Mouse (Mus musculus) brain, adult 2 months (tissue): ENCODE measurements at regions not wholly inside any gene's neighbourhood (a gene's known extent, or its start where the extent isn't known, plus 50 kb on each side); places are given as distances from the start of the nearest gene placed in this dataset.
"Not testable (repeated sequence)": the region's sequence is repeated elsewhere in the genome, so short reads cannot be mapped to it uniquely, and the experiment has no call there.

Source experiments
- DNase-seq: peaks from one replicate; pipeline ENCODE4 v3.0.0; 2011; ENCODE audit warnings: low read depth, low spot score

GRCm38 (mm10) chr2:128265014-128265990 is 139.5 kb downstream of the Bcl2l11 start:
- peak; percentile 58 for DNase-seq

- no peak for DNase-seq
These were observed 144.7 kb downstream of the Bcl2l11 start for GRCm38 (mm10) chr2:128270377-128271129.

GRCm38 (mm10) chr2:128272789-128273188 is 147.0 kb downstream of the Bcl2l11 start:
- DNase-seq: no peak

GRCm38 (mm10) chr2:128273292-128273691 is 147.5 kb downstream of the Bcl2l11 start:
- DNase-seq: no peak

GRCm38 (mm10) chr2:128276337-128276736 is 150.5 kb downstream of the Bcl2l11 start:
- no peak for DNase-seq

- DNase-seq: no peak
These were observed 151.7 kb downstream of the Bcl2l11 start for GRCm38 (mm10) chr2:128277387-128278123.

- peak; percentile 84 for DNase-seq
These were observed 152.2 kb downstream of the Bcl2l11 start for GRCm38 (mm10) chr2:128278124-128278432.

GRCm38 (mm10) chr2:128278608-128279081 is 152.8 kb downstream of the Bcl2l11 start:
- DNase-seq: peak; percentile 69

- DNase-seq: no peak
These were observed 153.4 kb downstream of the Bcl2l11 start for GRCm38 (mm10) chr2:128279127-128279710.

- DNase-seq: no peak
These were observed 156.8 kb downstream of the Bcl2l11 start for GRCm38 (mm10) chr2:128282591-128282990.

GRCm38 (mm10) chr2:128284822-128285421 is 159.1 kb downstream of the Bcl2l11 start:
- peak; percentile 82 for DNase-seq

GRCm38 (mm10) chr2:128285457-128285856 is 159.6 kb downstream of the Bcl2l11 start:
- DNase-seq: peak; percentile 58

GRCm38 (mm10) chr2:128288138-128288551 is 162.3 kb downstream of the Bcl2l11 start:
- DNase-seq: peak; percentile 25

GRCm38 (mm10) chr2:128290609-128291008 is 164.8 kb downstream of the Bcl2l11 start:
- DNase-seq: no peak

GRCm38 (mm10) chr2:128294610-128295009 is 168.8 kb downstream of the Bcl2l11 start:
- no peak for DNase-seq

- no peak for DNase-seq
These were observed 169.2 kb downstream of the Bcl2l11 start for GRCm38 (mm10) chr2:128295018-128295424.

GRCm38 (mm10) chr2:128295726-128296234 is 169.9 kb downstream of the Bcl2l11 start:
- peak; percentile 37 for DNase-seq

- DNase-seq: not testable (repeated sequence)
These were observed 170.6 kb downstream of the Bcl2l11 start for GRCm38 (mm10) chr2:128296423-128296822.

GRCm38 (mm10) chr2:128296897-128297296 is 171.1 kb downstream of the Bcl2l11 start:
- DNase-seq: no peak

- no peak for DNase-seq
These were observed 172.0 kb downstream of the Bcl2l11 start for GRCm38 (mm10) chr2:128297821-128298220.

- DNase-seq: peak; percentile 70
These were observed 173.2 kb downstream of the Bcl2l11 start for GRCm38 (mm10) chr2:128298996-128299395.
